Mouse (Mus musculus) adrenal gland, postnatal 4 days (tissue): ENCODE data around the gene Gm49388. TPM values are rescaled to one million over a fixed set of nuclear protein-coding genes. Genes with fewer than 3 reads are reported as not detected.
"Not testable (repeated sequence)": the region's sequence is repeated elsewhere in the genome, so short reads cannot be mapped to it uniquely, and the experiment has no call there.

ENCODE experiments used
- DNase-seq, 2 experiments: peaks; one replicate each; pipeline ENCODE4 v3.0.0; 2021 to 2022; ENCODE audit warnings: low spot score in 2 of 2, mixed read lengths in 2 of 2
- total RNA-seq, 2 experiments: library from RNA; stranded (reverse); gene quantifications; 2 replicates each; pipeline ENCODE4 v1.2.3; 2021

Gene Gm49388
- total RNA-seq, 2 experiments from 2014 or later, result 6.2 to 8.1 TPM

DNA sequence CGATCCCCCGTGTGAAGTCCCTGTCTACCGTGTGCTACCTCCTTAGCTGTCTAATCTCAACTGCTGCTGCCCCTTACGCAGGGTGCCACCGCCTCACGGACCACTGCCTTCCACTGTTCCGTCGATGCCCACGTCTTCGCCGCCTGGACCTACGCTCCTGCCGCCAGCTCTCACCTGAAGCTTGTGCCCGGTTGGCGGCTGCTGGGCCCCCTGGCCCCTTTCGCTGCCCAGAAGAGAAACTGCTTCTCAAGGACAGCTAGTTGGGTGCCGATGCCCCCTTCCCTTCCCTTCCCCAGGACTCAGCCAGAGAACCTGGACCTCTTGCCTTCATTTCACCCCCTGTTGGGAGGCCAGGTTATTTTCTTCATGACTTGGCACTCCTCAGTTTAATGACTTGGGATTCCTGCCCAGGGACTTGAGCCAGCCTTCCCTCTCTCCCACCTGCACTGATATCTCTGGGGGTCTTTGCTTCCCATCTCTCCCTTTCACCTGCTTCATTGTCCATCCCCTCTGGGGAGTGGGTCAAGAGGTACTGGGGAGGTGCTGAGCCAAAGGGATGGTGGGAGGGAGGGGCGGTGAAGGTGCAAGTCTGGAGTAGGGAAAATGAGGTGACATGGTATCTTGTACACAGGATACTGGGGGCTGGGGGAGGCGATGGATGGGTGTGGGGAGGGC is 17.6 kb upstream of the Gm49388 start:
- DNase-seq, result no peak

DNA sequence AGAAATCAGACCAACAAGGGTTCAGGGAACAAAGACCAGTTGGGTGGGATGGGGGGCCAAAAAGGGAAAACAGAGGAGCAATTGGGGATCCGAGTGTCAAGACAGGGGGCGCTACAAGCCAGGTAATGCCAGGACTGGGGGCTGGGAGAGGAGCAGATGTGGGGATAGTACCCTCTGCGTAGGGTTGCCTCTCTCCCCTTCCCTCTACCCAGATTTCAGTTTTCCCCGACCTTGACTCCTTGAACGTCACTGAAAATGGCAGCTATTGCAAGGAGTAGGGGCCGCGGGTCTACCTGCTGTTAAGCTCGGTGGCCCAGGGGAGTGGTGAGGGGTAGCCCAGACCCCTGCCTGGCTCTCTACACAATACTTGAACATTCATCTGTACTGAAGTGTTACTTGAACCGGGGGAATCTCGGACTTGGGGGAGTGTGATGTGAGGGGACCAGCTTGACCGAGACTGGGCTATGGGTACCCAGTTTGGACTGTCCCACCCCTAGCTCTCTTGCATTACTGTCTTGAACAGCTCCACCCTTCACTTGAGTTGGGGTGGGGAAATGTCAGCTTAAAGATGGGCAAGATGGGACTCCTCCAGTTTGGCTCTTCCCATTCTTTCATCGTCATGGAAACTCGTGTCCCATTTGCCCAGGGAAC is 16.9 kb upstream of the Gm49388 start:
- DNase-seq, result no peak

DNA sequence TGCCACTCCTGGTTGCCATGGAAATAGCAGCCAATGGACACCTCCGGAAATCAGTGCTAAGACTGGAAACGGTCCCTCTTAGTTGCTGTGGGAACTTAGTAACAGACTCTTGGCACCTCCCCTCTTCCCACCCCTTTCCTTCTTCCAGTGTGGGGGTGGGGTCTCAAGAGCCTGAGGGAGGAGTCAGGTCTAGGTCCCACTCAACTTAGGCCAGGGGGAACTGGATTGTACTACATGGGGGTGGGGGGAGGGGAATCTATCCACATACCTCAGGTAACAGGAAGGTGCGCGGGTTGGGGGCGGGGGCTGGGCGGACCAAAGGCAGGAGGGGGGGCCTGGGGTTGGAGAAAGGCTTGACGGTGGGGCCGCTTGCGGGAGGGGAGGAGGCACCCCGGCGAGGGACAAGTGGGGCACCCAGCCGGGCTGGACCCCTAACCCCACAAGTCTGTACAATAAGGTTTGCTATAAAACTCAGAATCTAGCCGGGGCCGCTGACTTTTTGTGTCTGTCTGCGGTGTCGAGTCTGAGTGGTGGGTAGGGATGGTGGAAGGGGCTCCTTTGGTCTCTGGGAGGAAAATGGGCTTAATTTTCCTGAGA is 16.3 kb upstream of the Gm49388 start:
- DNase-seq, result peak; percentile 83 to 89

DNA sequence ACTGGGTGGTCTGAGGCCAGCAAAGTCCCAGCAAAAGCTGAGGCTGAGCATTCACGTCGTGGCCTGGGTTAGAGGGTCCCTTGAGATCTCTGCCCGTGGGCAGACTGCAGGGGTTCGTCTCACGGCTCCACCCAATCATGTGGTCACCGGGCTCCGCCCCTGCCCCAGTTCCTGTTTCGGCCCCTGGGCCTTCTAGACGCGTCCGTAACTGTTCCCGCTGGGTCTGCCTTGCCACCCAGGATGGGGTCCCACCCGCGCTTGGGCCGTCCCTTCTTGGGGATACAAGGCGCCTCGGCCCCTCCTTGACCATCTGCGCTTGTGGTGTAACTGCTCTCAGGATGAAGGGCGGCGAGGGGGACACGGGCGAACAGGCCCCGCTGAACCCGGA is 15.8 kb upstream of the Gm49388 start, which contains the start of gene Orai3:
TSS of gene Orai3 (plus strand) at position 165 of the 388 bp plus-strand sequence.
- peak; percentile 70 to 79 for DNase-seq

DNA sequence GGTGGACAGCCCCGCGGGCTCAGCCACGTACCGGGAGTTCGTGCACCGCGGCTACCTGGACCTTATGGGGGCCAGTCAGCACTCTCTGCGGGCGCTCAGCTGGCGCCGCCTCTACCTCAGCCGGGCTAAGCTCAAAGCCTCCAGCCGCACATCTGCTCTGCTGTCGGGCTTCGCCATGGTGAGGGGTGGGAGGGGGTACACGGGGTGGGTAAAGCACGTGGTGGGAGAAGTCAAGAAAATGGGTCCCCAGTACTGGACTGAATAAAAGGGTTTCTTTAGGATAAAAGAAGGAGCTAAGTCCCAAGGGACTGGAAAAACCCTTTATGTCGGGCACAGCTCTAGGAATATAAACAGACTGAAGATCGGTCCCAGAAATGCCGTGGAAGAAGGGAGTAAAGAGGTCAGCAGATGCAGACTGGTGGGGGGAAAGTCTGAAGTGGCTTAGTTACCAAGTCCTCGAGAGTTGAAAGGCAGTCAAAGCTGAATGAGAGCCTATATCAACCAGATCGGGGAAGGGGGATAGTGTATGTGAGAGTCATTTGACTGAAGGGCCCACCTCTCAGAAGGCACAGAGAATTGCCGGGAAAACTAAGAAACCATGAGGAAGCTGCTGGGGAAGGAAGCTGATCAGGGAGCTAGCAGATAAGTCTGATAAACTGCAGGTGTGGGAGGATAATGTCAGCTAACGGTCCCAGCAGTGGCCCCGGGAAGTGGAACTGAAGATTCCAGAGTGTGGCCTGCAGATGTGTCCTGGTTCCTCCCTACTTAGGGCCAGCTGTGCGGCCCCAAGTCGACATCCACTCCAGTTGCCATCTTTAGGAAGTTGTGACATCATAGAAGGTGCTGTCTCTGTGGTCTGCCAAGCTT is 15.1 kb upstream of the Gm49388 start:
- DNase-seq, result no peak

DNA sequence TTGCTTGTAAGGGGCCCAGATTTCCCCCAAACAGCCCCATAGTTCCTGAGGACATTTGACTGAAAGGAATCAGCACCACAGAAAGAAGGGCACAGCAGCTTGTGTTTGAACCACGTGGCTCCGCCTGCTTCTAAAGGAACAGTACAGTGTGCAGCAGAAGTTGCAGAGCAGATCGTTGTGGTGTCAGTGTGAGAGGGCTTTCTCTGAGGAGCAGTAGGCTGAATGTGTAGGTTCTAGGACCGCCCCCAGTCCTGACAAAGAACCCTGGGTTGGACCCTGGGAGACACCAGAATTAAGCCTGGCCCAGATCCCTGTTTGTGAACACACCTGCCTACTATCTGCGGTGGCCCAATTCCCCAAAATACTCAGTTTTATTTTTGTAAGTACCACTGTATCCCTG is 14.1 kb upstream of the Gm49388 start:
- no peak for DNase-seq

DNA sequence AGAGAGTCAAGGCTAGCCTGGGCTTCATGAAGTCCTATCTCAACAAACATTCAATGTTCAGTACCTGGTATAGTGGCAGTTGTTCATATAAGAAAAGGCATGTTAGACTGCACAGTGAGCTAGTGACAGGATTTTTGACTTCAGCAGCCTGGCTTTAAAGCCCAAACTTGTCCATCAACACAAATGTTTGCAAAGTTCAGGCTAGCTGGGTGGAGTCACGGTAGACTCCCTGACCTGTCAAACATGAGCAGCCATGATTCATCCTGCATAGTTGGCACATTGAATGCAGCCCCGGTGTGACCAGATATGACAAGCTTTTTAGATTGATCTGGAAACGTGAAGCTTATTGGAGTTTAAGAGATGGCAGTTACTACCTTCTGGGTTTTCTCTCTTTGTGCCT is 13.3 kb upstream of the Gm49388 start:
- DNase-seq, result no peak

DNA sequence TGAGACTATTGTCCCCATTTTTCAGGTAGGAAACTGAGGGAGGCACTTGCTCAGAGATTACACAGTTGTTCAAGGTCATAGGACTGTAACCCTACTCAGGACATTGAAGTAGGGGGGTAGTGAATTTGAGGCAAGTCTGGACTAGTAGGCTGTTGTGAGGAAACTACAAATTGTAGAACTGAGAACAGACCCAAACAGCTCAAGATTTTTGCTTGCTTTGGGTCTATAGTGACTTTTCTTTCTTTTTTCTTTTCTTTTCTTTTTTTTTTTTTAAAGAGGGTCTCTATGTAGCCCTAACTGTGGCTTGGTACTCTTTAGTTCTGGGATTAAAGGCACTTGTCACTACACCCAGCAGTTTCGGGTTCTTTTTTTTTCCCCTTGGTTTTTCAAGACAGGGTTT is 12.9 kb upstream of the Gm49388 start:
- DNase-seq, result no peak

DNA sequence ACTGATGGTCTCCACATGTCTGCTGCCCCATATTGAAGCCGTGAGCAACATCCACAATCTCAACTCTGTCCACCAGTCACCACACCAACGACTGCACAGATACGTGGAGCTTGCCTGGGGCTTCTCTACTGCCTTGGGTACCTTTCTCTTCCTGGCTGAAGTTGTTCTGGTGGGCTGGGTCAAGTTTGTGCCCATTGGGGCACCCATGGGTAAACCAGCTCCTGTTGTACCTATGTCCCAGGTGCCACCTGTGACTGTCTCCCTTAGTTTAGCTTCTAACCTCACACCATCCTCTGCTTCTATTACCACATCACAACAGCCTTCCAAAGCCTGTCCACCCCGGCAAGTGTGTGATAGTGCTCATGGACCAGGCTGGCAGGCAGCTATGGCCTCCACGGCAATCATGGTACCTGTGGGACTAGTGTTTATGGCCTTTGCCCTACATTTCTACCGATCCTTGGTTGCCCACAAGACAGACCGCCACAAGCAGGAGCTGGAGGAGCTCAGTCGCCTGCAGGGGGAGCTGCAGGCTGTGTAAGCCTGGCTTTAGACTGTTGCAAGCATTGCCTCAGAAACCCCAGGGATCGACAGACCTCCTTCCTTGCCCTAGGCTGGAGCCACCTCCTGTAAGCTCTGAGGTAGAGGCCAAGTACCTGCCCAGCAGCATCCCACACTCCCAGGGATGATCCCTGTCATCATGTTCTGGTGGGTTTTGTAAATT is 11.6 kb upstream of the Gm49388 start:
- DNase-seq, result peak in 1 of 2 experiments; percentile 50

DNA sequence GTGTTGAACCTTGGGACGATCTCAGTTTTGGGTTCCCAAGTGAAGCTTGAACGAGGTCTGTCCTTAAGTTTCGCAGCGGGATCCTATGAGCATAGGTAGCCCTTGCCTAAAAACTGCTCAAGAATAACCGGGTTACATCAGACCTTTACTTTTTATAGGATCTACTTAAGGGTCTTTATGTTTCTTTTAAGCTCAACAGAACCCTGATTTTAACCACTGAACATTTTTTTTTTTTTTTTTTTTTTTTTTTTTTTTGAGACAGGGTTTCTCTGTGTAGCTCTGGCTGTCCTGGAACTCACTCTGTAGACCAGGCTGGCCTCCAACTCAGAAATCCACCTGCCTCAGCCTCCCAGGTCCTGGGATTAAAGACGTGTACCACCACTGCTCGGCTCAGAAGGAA is 9.6 kb upstream of the Gm49388 start:
- not testable (repeated sequence) for DNase-seq

DNA sequence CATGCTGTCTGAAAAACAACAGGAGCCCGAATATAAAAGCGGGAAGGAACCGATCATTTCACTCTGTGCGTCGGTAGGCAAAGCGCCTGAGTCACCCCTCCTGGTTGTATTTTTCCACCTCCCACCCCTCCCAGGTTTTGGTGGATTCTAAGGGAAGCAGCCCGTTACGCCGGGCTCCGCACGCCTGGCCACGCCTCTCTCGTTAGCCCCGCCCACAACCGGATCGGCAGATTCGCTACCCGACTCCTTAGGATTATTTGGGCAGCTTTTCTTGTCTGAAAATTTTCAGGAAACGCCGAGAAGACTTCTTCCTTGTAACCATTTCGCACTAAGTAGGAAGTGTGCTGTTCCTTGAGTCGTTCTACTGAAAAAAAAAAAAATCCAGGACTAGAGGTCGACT is 9.0 kb upstream of the Gm49388 start, which contains the start of gene Setd1a:
TSS of gene Setd1a (plus strand) at position 245 of the 400 bp plus-strand sequence.
- peak; percentile 65 to 72 for DNase-seq

DNA sequence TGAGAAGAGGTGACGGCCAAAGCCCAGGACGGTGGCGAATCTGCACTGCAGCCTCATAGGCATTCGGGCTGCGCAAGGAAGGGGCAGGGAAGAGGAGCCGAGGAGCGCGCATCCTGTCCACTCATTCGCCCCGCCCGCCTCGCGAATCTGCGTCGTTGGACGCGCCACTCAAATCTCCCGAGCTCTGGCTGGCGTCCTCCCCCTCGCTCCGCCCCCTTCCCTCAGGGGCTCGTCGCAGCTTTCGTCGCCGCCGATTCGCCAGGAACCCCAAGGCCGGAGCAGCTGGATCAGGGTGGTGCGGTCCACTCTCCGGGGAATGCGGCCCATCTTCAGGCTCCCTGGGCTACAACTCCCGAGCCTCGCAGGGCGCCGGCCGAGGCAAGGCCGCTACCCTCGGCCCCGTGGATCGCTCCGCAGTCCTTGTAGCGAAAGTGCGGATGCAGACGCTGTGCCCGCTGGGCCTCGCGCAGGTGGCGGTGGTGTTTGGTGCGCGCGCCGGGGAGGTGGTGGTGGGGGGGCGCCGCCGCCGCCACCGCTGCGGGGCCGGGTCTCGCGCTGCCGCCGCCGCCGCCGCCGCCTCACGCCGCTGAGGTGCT is 8.4 kb upstream of the Gm49388 start:
- peak; percentile 86 to 95 for DNase-seq

DNA sequence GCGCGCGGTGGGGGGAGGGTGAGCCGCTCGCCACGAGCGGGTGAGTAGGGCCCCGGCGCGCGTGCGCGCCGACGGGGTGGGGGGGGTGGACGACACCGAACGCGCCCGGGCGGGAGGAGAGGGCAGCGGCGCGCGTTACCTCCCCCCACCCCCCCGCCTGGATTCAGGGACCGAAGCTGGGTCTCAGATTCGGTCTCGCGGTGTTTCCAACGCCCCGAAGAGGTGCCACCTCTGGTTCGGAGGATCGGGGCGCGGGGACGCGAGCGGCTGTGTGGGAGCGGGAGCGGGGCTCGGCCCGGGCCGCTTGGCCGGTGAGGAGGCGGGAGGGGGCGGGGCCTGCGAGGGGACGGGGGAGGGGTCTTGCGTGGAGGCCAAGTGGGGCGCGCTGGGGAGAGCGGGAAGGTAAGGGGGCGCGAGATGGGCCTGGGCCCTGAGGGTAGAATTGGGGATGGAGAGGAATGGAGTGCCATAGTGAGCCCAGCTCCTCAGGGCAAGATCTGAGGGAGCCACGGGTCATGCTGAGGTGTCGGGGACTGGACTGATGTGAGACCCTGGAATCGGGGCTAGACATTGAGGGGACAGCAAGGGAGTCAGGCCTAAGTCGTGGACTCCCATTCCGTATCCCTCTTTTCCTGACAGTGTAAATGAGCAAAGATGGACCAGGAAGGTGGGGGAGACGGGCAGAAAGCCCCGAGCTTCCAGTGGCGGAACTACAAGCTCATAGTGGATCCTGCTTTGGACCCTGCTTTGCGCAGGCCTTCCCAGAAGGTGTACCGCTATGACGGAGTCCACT is 7.7 kb upstream of the Gm49388 start:
- DNase-seq, result peak in 1 of 2 experiments; percentile 64

DNA sequence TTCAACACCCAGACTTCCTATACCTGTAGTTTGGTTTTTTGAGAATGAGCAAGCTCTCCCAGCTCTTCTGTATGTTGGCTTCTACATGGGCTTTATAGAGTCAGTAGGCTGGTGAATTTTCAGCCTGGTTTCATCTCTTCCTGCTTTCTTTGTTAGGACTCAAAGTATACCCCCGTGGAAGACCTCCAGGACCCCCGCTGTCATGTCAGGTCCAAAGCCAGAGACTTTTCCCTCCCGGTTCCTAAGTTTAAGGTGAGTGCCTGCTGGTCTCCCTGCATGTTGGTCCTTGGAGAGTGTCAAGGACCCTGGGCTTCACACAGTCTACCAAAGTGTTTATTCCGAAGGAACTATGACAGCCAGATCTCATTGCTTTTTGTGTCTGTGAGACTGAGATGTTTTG is 7.1 kb upstream of the Gm49388 start:
- no peak for DNase-seq

DNA sequence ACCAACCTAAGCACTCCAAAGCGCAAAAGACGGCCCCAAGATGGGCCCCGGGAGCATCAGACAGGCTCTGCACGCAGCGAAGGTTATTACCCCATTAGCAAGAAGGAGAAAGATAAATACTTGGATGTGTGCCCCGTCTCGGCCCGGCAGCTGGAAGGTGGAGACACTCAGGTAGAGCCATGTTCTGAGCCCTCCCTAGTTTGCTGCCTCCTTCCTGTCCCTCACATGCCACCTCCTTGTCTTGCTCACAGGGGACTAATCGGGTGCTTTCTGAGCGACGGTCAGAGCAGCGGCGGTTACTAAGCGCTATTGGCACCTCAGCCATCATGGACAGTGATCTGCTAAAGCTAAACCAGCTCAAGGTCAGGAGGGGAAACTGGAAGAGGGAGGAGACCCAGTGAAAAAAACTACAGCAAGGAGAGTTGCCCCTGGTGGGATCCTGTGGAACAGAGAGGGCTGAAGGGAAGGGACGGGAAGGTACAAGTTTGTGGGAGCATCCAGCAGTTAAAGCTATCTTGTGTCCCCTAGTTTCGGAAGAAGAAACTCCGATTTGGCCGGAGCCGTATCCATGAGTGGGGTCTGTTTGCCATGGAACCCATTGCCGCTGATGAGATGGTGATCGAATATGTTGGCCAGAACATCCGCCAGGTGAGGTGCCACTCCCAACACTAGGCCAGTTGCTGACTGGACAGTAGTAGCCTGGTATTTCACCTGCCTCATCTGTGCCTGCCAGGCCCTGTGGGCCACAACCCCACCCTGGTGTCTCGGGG is 11.9 kb downstream of the Gm49388 start:
- no peak for DNase-seq

DNA sequence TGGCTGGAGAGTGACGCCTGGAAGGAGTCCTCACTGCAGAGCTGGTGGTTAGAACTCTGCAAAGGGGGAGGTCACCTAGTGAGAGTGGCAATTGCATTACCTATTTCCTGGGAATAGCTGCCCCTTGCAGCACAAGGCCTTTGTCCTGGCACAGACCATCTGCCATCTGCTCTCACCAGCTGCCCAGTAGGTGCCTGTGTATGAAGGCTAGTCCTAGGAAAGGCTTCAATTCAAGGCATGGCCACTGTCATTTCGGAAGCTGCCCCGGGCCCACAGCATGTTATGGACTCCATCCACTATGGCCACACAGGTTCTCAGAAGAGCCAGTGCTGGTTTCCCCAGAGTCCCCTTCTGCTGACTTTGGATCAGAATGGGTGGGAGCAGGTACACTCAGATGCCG is 13.2 kb downstream of the Gm49388 start:
- DNase-seq, result no peak

DNA sequence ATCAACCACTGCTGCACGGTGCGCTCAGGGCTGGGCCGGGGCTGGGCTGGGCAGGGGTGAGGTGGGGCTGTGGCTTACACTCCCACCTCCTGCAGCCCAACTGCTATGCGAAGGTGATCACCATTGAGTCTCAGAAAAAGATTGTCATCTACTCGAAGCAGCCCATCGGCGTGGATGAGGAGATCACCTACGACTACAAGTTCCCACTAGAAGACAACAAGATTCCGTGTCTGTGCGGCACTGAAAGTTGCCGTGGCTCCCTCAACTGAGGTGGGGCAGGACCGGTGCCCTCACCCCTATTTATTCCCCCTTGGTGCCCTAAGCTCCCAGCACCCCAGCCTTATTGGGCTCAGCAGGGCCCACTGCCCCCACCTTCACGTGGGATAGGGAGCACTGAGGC is 13.8 kb downstream of the Gm49388 start:
- DNase-seq, result no peak

DNA sequence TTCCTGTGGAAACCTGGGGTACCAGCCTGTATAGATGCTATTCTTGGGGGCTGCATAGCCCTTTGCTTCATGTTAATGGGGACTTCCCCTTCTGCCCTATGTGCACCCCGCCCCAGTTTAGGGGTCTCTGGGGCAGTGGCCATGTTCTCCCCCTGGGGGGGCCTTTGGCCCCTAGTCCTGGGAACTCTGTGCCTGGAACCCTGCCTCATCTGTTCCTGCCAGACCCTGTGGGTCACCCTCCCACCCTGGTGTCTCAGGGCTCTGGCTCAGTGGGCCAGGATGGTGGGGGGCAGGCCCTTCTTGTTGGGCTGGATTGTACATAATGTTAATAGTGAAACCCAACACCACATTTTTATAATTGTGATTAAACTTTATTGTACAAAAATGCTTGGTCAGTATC is 14.3 kb downstream of the Gm49388 start:
- DNase-seq, result no peak
